Mouse (Mus musculus): ENCODE measurements around the gene Dnajc16. TPM values are rescaled to one million over a fixed set of nuclear protein-coding genes. Genes with fewer than 3 reads are reported as not detected.

Gene Dnajc16
- 8.1 and 11.2 TPM in 2 replicates for polyA plus RNA-seq (2012; rRNA removed)

GRCm38 (mm10) chr4:141790524-141790990 lies at the start of gene Dnajc16:
TSS of gene Dnajc16 (minus strand) at chr4:141790931.

GRCm38 (mm10) chr4:141826060-141826459 lies 35.3 kb upstream of the Dnajc16 start, which contains the start of gene Cela2a:
TSS of gene Cela2a (minus strand) at chr4:141826160.

DNA sequence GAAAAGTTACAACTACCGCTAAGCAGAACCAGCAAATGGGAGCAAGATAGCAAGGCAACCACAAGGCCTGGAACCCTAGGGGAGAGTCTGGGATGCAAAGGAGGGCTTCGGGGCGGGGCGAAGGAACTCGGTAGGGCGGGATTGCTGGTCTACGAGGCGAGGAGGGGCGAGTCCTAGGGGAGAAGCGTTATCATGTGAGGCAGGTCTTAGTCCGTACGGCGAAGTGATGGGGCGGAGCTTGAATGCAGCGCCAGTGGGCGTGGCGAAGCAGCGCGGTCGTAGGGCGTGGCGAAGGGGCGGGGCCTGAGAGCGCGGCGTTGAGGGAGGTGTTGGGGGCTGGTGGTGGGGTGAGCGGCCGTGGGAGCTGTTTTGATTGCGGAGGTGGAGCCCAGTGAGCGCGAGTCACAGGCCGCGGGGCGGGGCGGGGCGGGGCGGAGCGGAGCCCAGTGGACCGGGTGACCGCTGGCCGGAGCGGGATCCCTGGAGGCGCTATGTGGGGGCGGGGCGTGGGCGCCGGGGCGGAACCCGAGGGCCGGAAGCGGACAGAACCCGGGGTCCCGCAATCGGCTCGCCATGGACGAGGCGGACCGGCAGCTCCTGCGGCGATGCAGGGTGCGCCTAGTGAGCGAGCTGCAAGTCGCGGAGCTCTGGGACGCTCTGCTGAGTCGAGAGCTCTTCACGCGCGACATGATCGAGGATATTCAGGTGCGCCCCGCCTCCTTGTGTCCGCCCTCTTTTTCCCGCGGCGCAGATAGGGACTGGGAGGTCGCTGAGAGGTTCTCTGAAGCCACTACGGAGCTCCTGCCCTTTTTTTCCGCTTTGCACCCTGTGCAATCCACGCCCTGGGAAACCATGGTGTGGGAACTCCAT lies 2.8 kb upstream of the Dnajc16 start, which contains the start of gene Casp9:
Gene Casp9, plus strand, starts transcription at position 331 of the 870 bp plus-strand sequence.

GRCm38 (mm10) chr4:141746578-141747346 lies 44.0 kb downstream of the Dnajc16 start, which contains the start of gene Agmat:
TSS of gene Agmat (plus strand) at chr4:141746672.

DNA sequence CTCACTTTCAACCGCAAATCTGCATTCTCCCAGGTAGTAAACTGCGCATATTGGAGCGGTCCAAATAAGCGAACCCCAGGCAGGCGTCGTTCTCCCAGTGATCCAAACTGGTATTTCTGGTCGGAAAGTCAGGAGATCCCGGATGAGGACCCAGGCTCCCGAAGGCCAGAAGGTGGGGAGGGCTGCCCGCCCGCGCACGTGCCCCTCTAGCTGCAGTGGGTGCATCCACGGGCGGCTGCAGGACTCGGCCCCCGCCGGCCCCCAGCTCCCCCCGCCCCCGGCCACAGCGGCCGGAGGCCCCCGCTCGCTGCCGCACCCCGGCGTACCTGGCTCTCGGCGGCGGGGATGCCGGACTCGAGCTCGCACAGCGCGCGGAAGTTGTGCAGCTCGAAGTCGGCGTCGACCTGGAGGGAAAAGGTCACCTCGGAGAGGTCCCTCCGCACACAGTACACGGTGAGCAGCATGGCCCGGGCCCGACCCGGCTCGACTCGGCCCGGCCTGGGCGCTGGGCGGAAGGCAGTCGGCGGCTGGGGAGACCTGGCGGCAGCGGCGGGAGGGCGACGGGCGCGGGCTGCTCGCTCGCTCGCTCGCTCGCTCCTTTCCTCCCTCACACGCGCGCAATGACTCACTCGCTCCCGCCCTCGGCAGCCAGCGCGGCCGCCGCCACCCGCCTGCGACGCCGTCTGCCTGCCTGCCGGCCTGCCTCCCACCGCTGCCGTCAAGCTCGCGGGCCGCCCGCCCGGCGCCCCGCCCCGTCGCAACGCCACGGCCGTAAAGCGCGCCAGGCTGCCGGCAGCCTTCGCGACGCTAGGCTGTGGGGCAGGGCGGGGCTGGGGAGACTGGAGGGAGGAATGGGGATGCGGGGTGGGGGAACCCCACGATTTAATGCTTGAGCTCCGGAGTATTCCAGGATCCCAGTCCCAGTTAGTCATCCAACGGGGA lies 67.7 kb downstream of the Dnajc16 start, which contains the start of gene Ddi2:
Gene Ddi2, minus strand, starts transcription at position 689 of the 942 bp plus-strand sequence.

Other genes starting within 250 kb of the Dnajc16 start
- gene Fblim1, start 184.8 kb downstream of the Dnajc16 start, polyA plus RNA-seq (2012; rRNA removed): 38.0 and 60.0 TPM in 2 replicates
- gene Tmem82, start 172.3 kb downstream of the Dnajc16 start, polyA plus RNA-seq (2012; rRNA removed): 0.57 and 0.65 TPM in 2 replicates
- gene Slc25a34, start 167.1 kb downstream of the Dnajc16 start, polyA plus RNA-seq (2012; rRNA removed): 0.10 and 0.21 TPM in 2 replicates
- gene Plekhm2, start 126.0 kb downstream of the Dnajc16 start, polyA plus RNA-seq (2012; rRNA removed): 20.1 and 29.7 TPM in 2 replicates
- gene Rsc1a1, start 105.3 kb downstream of the Dnajc16 start, polyA plus RNA-seq (2012; rRNA removed): 9.8 TPM in 1 of 2 replicates, not detected in the other
- gene Ddi2, start 67.5 kb downstream of the Dnajc16 start, polyA plus RNA-seq (2012; rRNA removed): 22.3 and 22.6 TPM in 2 replicates
- 0.40 and 0.66 TPM in 2 replicates for gene Agmat, start 44.3 kb downstream of the Dnajc16 start, polyA plus RNA-seq (2012; rRNA removed)
- 19.3 and 21.0 TPM in 2 replicates for gene Casp9, start 2.7 kb upstream of the Dnajc16 start, polyA plus RNA-seq (2012; rRNA removed)
- gene Cela2a, start 35.2 kb upstream of the Dnajc16 start, polyA plus RNA-seq (2012; rRNA removed): 0.16 TPM in 1 of 2 replicates, not detected in the other
- not detected in 2 replicates for gene Ctrc, start 55.4 kb upstream of the Dnajc16 start, polyA plus RNA-seq (2012; rRNA removed)
- 42.0 and 42.9 TPM in 2 replicates for gene Efhd2, start 84.0 kb upstream of the Dnajc16 start, polyA plus RNA-seq (2012; rRNA removed)
- 2.2 and 3.9 TPM in 2 replicates for gene Fhad1, start 224.2 kb upstream of the Dnajc16 start, polyA plus RNA-seq (2012; rRNA removed)

Data from central nervous system, embryonic 11.5 days (tissue).